Mouse (Mus musculus) regulatory T cell (primary cell): ENCODE measurements around the gene Syna.

Experiments used
- in situ Hi-C: fragments of 300-600 bp; cut with MboI, MseI; formaldehyde crosslinking; loops from one replicate; pipeline ENCODE4 v1.15.1; 2025; ENCODE audit warnings: high pct_unique_total_duplicates

The Syna gene

GRCm38 (mm10) chr5:134560071-134560449 lies at the start of gene Syna:
TSS of gene Syna (minus strand) at chr5:134560171.
- in situ Hi-C loops: no loop called here

GRCm38 (mm10) chr5:134607121-134607520 lies 47.1 kb upstream of the Syna start:
- in situ Hi-C loops: no loop called here

- in situ Hi-C loops: no loop called here
Measured at GRCm38 (mm10) chr5:134606314-134606713, 46.3 kb upstream of the Syna start.

- in situ Hi-C loops: no loop called here
Measured at GRCm38 (mm10) chr5:134604376-134604775, 44.4 kb upstream of the Syna start.

GRCm38 (mm10) chr5:134597711-134598110 lies 37.7 kb upstream of the Syna start:
- in situ Hi-C loops: no loop called here

- in situ Hi-C loops: no loop called here
Measured at GRCm38 (mm10) chr5:134593093-134593492, 33.1 kb upstream of the Syna start.

- in situ Hi-C loops: no loop called here
Measured at GRCm38 (mm10) chr5:134592026-134592581, 32.1 kb upstream of the Syna start.

- in situ Hi-C loops: no loop called here
Measured at GRCm38 (mm10) chr5:134589900-134590299, 29.9 kb upstream of the Syna start.

GRCm38 (mm10) chr5:134584798-134585197 lies 24.8 kb upstream of the Syna start:
- in situ Hi-C loops: no loop called here

GRCm38 (mm10) chr5:134583884-134584213 lies 23.9 kb upstream of the Syna start:
- in situ Hi-C loops: no loop called here

- in situ Hi-C loops: no loop called here
Measured at GRCm38 (mm10) chr5:134583006-134583883, 23.3 kb upstream of the Syna start.

GRCm38 (mm10) chr5:134582221-134582907 lies 22.4 kb upstream of the Syna start:
- in situ Hi-C loops: no loop called here

- in situ Hi-C loops: no loop called here
Measured at GRCm38 (mm10) chr5:134581146-134581545, 21.2 kb upstream of the Syna start, which contains the start of gene Rfc2. TSS of gene Rfc2 (plus strand) at chr5:134581366.

GRCm38 (mm10) chr5:134579135-134579534 lies 19.2 kb upstream of the Syna start:
- in situ Hi-C loops: loop anchor here (5.0 kb wide), 1 partner anchor 82 kb away; no protein-coding TSS in a partner anchor

- in situ Hi-C loops: loop anchor here (5.0 kb wide), 1 partner anchor 80 kb away; no protein-coding TSS in a partner anchor
Measured at GRCm38 (mm10) chr5:134577534-134577933, 17.6 kb upstream of the Syna start.

GRCm38 (mm10) chr5:134576517-134577220 lies 16.7 kb upstream of the Syna start:
- in situ Hi-C loops: loop anchor here (5.0 kb wide), 1 partner anchor 79 kb away; no protein-coding TSS in a partner anchor

GRCm38 (mm10) chr5:134575833-134576232 lies 15.9 kb upstream of the Syna start:
- in situ Hi-C loops: loop anchor here (5.0 kb wide), 1 partner anchor 79 kb away; no protein-coding TSS in a partner anchor

GRCm38 (mm10) chr5:134572508-134573214 lies 12.7 kb upstream of the Syna start:
- in situ Hi-C loops: no loop called here

GRCm38 (mm10) chr5:134571730-134572507 lies 11.9 kb upstream of the Syna start:
- in situ Hi-C loops: no loop called here

- in situ Hi-C loops: no loop called here
Measured at GRCm38 (mm10) chr5:134568964-134569491, 9.1 kb upstream of the Syna start.
